Mouse (Mus musculus) urinary bladder, adult 18-20 months (tissue): Measurements from ENCODE around the gene Slc35e3.
"Not testable (repeated sequence)": the region's sequence is repeated elsewhere in the genome, so short reads cannot be mapped to it uniquely, and the experiment has no call there.

Experiments
- DNase-seq, 2 experiments: peaks; one replicate each; pipeline ENCODE4 v3.0.0; 2022; ENCODE audit warnings: low spot score in 2 of 2, mixed read lengths in 2 of 2

Gene Slc35e3

GRCm38 (mm10) chr10:117762281-117762830, 16.2 kb upstream of the Slc35e3 start:
- no peak for DNase-seq

GRCm38 (mm10) chr10:117761551-117761950, 15.4 kb upstream of the Slc35e3 start:
- no peak for DNase-seq

GRCm38 (mm10) chr10:117760831-117761335, 14.7 kb upstream of the Slc35e3 start:
- DNase-seq, result no peak

- DNase-seq, result no peak
Measured at GRCm38 (mm10) chr10:117759844-117760630, 13.9 kb upstream of the Slc35e3 start.

- DNase-seq, result no peak
Measured at GRCm38 (mm10) chr10:117758749-117759727, 12.9 kb upstream of the Slc35e3 start.

GRCm38 (mm10) chr10:117758344-117758743, 12.2 kb upstream of the Slc35e3 start:
- DNase-seq, result not testable (repeated sequence)

- no peak for DNase-seq
Measured at GRCm38 (mm10) chr10:117757796-117758342, 11.7 kb upstream of the Slc35e3 start.

GRCm38 (mm10) chr10:117757259-117757658, 11.1 kb upstream of the Slc35e3 start:
- DNase-seq, result no peak

GRCm38 (mm10) chr10:117756784-117757183, 10.6 kb upstream of the Slc35e3 start:
- no peak for DNase-seq

- DNase-seq, result no peak
Measured at GRCm38 (mm10) chr10:117755799-117756467, 9.8 kb upstream of the Slc35e3 start.

GRCm38 (mm10) chr10:117755086-117755798, 9.1 kb upstream of the Slc35e3 start:
- no peak for DNase-seq

GRCm38 (mm10) chr10:117754609-117754940, 8.4 kb upstream of the Slc35e3 start:
- no peak for DNase-seq

GRCm38 (mm10) chr10:117753711-117754608, 7.8 kb upstream of the Slc35e3 start:
- DNase-seq, result no peak

- no peak for DNase-seq
Measured at GRCm38 (mm10) chr10:117752851-117753647, 6.9 kb upstream of the Slc35e3 start.

- DNase-seq, result no peak
Measured at GRCm38 (mm10) chr10:117752304-117752821, 6.2 kb upstream of the Slc35e3 start.

- no peak for DNase-seq
Measured at GRCm38 (mm10) chr10:117751744-117752143, 5.6 kb upstream of the Slc35e3 start.

- DNase-seq, result no peak
Measured at GRCm38 (mm10) chr10:117751282-117751610, 5.1 kb upstream of the Slc35e3 start.

- no peak for DNase-seq
Measured at GRCm38 (mm10) chr10:117750529-117751281, 4.5 kb upstream of the Slc35e3 start.
